Mouse (Mus musculus) limb, embryonic 14.5 days (tissue): ENCODE results near the gene Gm21663. TPM values are rescaled to one million over a fixed set of nuclear protein-coding genes. Genes with fewer than 3 reads are reported as not detected.
"Not testable (repeated sequence)": the region's sequence is repeated elsewhere in the genome, so short reads cannot be mapped to it uniquely, and the experiment has no call there.

Experiments
- ATAC-seq: fragments of 200-750 bp; cut with Nextera tagmentation; 2 replicates; pipeline ENCODE4 v1.8.0; 2017; ENCODE audit warnings: low read depth, moderate number of reproducible peaks, moderate TSS enrichment; ENCODE audit not compliant: low FRiP score
- DNase-seq: peaks from one replicate; pipeline ENCODE4 v3.0.0-alpha.2; 2015; ENCODE audit warnings: low spot score
- H3K27ac ChIP-seq: fragments of 300-500 bp; sonication (generic); replicated peaks from 2 replicates; pipeline ENCODE4 v1.5.1; 2014; ENCODE audit warnings: low read depth, mild to moderate bottlenecking, low read length, moderate library complexity, mixed read lengths
- H3K27me3 ChIP-seq: fragments of 300-500 bp; sonication (generic); 2 replicates; pipeline ENCODE4 v1.6.1; 2014; ENCODE audit warnings: low read length, mixed read lengths; ENCODE audit not compliant: control insufficient read depth, insufficient read depth
- H3K36me3 ChIP-seq: fragments of 300-500 bp; sonication (generic); 2 replicates; pipeline ENCODE4 v1.6.1; 2014; ENCODE audit warnings: mild to moderate bottlenecking, low read length, moderate library complexity, mixed read lengths; ENCODE audit not compliant: control insufficient read depth, insufficient read depth
- H3K4me1 ChIP-seq: fragments of 300-500 bp; sonication (generic); 2 replicates; pipeline ENCODE4 v1.6.1; 2014; ENCODE audit warnings: antibody characterized with exemption, low read length, mixed read lengths; ENCODE audit not compliant: control insufficient read depth, insufficient read depth
- H3K4me2 ChIP-seq: fragments of 300-500 bp; sonication (generic); replicated peaks from 2 replicates; pipeline ENCODE4 v1.6.1; 2014; ENCODE audit warnings: low read depth, mild to moderate bottlenecking, low read length, moderate library complexity; ENCODE audit not compliant: severe bottlenecking
- H3K4me3 ChIP-seq: fragments of 300-500 bp; sonication (generic); replicated peaks from 2 replicates; pipeline ENCODE4 v1.5.1; 2014; ENCODE audit warnings: low read length
- H3K9ac ChIP-seq: fragments of 300-500 bp; sonication (generic); 2 replicates; pipeline ENCODE4 v1.6.1; 2014; ENCODE audit warnings: mild to moderate bottlenecking, low read depth, low read length, moderate library complexity; ENCODE audit not compliant: severe bottlenecking
- H3K9me3 ChIP-seq: fragments of 300-500 bp; sonication (generic); 2 replicates; pipeline ENCODE4 v1.6.1; 2016; ENCODE audit warnings: low read length; ENCODE audit not compliant: control insufficient read depth
- WGBS: fragments of 180-500 bp; shearing (Covaris S2); extraction: QIAGEN DNeasy Blood & Tissue Kit; methylation state at CpG from one replicate; pipeline ENCODE4 v1.1.7; 2014; 5-methylcytosine and 5-hydroxymethylcytosine counted together
- polyA plus RNA-seq, 2 experiments: library from polyadenylated mRNA; depleted of rRNA in 1 of 2; stranded (reverse) in 1 of 2; unstranded in 1 of 2; fragments of >200 nt; fragmentation: Nextera tagmentation in 1 of 2; extraction: Ambion mirVana in 1 of 2; gene quantifications; 2 replicates each; pipeline versions ENCODE4 v1.2.1 to v1.2.3; 2012 to 2014

Gene Gm21663
- not detected in 2 replicates for polyA plus RNA-seq (2012; rRNA removed)
- 0.19 TPM in 1 of 2 replicates, not detected in the other for polyA plus RNA-seq (2014; fragmentation: Nextera tagmentation; extraction: Ambion mirVana)

GRCm38 (mm10) chr5:25942281-25942680 is at the start of gene Gm21663:
Gm21663 (minus strand) TSS chr5:25942381.
- not testable (repeated sequence) for H3K4me2 ChIP-seq, ATAC-seq, H3K36me3 ChIP-seq, H3K27me3 ChIP-seq, H3K27ac ChIP-seq, H3K4me1 ChIP-seq, H3K4me3 ChIP-seq, H3K9ac ChIP-seq, DNase-seq, H3K9me3 ChIP-seq
- 45% methylated on average over 2 of the region's 2 CpGs for WGBS

- ATAC-seq, DNase-seq, H3K4me2 ChIP-seq, H3K9me3 ChIP-seq, H3K27me3 ChIP-seq, H3K27ac ChIP-seq, H3K4me1 ChIP-seq, H3K9ac ChIP-seq, H3K36me3 ChIP-seq, H3K4me3 ChIP-seq: not testable (repeated sequence)
- no CpG with 5 or more reads among the region's 3 CpGs for whole genome bisulfite sequencing
These were observed 46.4 kb upstream of the Gm21663 start, which contains the start of gene Gm21698 for GRCm38 (mm10) chr5:25988550-25988949. Gm21698 (minus strand) TSS chr5:25988650.

- H3K4me1 ChIP-seq, H3K4me2 ChIP-seq, H3K27me3 ChIP-seq, H3K4me3 ChIP-seq, ATAC-seq, H3K27ac ChIP-seq, H3K9me3 ChIP-seq, DNase-seq, H3K36me3 ChIP-seq, H3K9ac ChIP-seq: not testable (repeated sequence)
- no CpG with 5 or more reads among the region's 2 CpGs for WGBS
These were observed 30.4 kb upstream of the Gm21663 start, which contains the start of gene Gm21680 for GRCm38 (mm10) chr5:25972563-25972962. Gm21680 (minus strand) TSS chr5:25972663.

- not testable (repeated sequence) for H3K36me3 ChIP-seq, H3K27ac ChIP-seq, ATAC-seq, H3K4me1 ChIP-seq, DNase-seq, H3K9me3 ChIP-seq, H3K4me3 ChIP-seq, H3K9ac ChIP-seq, H3K4me2 ChIP-seq, H3K27me3 ChIP-seq
- 61% methylated on average over 16 of the region's 17 CpGs for WGBS
These were observed 14.9 kb upstream of the Gm21663 start for GRCm38 (mm10) chr5:25957050-25957449.

DNA sequence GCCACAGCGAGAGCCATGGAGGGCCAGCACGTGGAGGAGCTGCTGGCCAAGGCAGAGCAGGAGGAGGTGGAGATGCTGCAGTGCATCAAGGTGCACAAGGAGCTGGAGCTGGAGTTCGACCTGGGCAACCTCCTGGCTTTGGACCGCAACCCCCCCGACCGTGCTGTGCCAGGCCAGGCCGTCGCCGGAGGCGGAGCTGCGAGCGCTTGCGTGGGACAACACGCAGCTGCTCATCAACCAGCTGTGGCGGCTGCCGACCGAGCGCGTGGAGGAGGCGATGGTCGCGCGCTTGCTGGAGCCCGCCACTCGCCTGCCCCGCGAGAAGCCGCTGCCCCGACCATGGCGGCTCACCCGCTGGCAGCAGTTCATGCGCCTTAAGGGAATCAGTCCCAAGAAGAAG is 14.4 kb upstream of the Gm21663 start:
- H3K9me3 ChIP-seq, H3K36me3 ChIP-seq, H3K27ac ChIP-seq, H3K4me1 ChIP-seq, H3K27me3 ChIP-seq, ATAC-seq, H3K4me3 ChIP-seq, H3K4me2 ChIP-seq, H3K9ac ChIP-seq: not testable (repeated sequence)
- WGBS = 31% methylated on average over 25 of the region's 32 CpGs
- peak; percentile 2 for DNase-seq

DNA sequence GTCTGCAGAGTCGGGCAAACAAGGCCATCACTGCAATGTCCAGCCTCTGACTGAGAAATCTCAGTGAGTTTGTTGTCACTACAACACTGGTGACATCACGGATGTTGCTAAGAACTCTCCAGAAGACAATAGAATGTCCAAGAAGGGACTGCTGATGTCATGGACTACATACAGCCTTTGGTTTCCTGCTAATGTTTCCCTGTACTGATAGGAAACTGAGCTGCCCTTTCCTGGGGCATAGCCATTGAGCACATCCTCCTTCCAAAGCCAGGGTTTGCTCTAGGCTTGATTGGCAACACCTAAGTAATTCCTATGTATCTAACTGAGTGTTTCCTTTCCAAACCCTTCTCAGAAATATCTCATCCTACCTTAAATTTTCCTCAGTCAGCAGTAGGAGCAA is 12.1 kb upstream of the Gm21663 start, which contains the start of gene Gm21671:
Gene Gm21671, minus strand, starts transcription at position 101 of the 400 bp plus-strand sequence.
- H3K4me1 ChIP-seq = not testable (repeated sequence)

GRCm38 (mm10) chr5:25945391-25945790 is 3.2 kb upstream of the Gm21663 start:
- 82% methylated on average over 2 of the region's 2 CpGs for WGBS
- H3K27ac ChIP-seq, H3K36me3 ChIP-seq, ATAC-seq, H3K9me3 ChIP-seq, H3K27me3 ChIP-seq, H3K9ac ChIP-seq, H3K4me2 ChIP-seq, H3K4me3 ChIP-seq, H3K4me1 ChIP-seq: not testable (repeated sequence)
- peak; percentile 2 for DNase-seq

More for the DNA sequence above, 12.1 kb upstream of the Gm21663 start, which contains the start of gene Gm21671:
- not testable (repeated sequence) for H3K9me3 ChIP-seq, H3K27me3 ChIP-seq, ATAC-seq, H3K27ac ChIP-seq, H3K36me3 ChIP-seq, DNase-seq, H3K9ac ChIP-seq, H3K4me3 ChIP-seq, H3K4me2 ChIP-seq
- 68% methylated on average over 2 of the region's 2 CpGs for WGBS
